Mouse (Mus musculus): ENCODE results near the gene Bbs9. TPM values are rescaled to one million over a fixed set of nuclear protein-coding genes. Genes with fewer than 3 reads are reported as not detected.

Gene Bbs9
- polyA plus RNA-seq, 1 experiment from 2014 or later: 14.7 TPM

DNA sequence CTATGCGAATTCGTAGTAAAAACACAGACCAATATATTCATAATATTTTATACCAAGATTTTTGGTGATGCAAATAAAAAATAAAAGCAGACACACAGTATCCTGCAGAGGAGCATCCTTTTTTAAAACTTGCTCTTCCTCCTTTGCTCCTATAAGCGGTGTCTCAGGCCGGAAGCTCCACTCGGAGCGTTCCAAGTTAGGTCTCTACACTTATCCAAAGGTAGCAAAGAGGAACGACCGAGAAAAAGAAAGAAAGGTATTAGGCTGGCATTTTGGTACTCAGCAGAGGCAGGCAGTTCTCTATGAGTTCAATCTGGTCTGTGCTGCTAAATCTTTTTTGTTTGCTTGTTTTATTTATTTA lies 6.6 kb upstream of the Bbs9 start:
- H3K4me1 ChIP-seq: peaks cover 6% of the 10 kb centered on the region; the same call in 1 of the 2 replicates
- peaks cover 6% of the 10 kb centered on the region; the same call in 1 of the 2 replicates for H3K36me3 ChIP-seq
- WGBS: 73% methylated on average over 8 of the region's 8 CpGs
- H3K9me3 ChIP-seq: no peaks in the 10 kb centered on the region
- H3K27ac ChIP-seq: no peak overlapping the region
- no peak for ATAC-seq (ENCODE audit: borderline replicate concordance, extremely low read depth, low FRiP score, low TSS enrichment)
- H3K4me3 ChIP-seq: no peak overlapping the region
- no peaks in the 10 kb centered on the region for H3K27me3 ChIP-seq
- peak overlapping the region; percentile 65; the same call in 1 of the 2 replicates for H3K4me2 ChIP-seq
- H3K9ac ChIP-seq: no peak overlapping the region

GRCm38 (mm10) chr9:22469643-22470042 lies 5.9 kb upstream of the Bbs9 start, which contains the start of gene Rp9:
TSS of gene Rp9 (minus strand) at chr9:22469743.
- H3K4me1 ChIP-seq: peaks cover 6% of the 10 kb centered on the region; the same call in 1 of the 2 replicates
- H3K9ac ChIP-seq: peak within 1 kb of the TSS; percentile 22; the same call in 1 of the 2 replicates
- H3K36me3 ChIP-seq: peaks cover 6% of the 10 kb centered on the region; the same call in 1 of the 2 replicates
- WGBS: 84% methylated on average over 3 of the region's 3 CpGs
- peak within 1 kb of the TSS; percentile 65 for H3K4me2 ChIP-seq
- ATAC-seq (ENCODE audit: borderline replicate concordance, extremely low read depth, low FRiP score, low TSS enrichment): no peak
- H3K27ac ChIP-seq: 0 out of 2 replicates have a peak within 1 kb of the TSS, but pooled peaks have one; percentile 29
- H3K27me3 ChIP-seq: no peaks in the 10 kb centered on the region
- H3K9me3 ChIP-seq: no peaks in the 10 kb centered on the region
- peak within 1 kb of the TSS; percentile 88 for H3K4me3 ChIP-seq

- Histone ChIP-seq H3K36me3 (no peaks in the 10 kb centered on the region), H3K9ac (peak overlapping the region; percentile 56), H3K4me1 (peaks cover 3% of the 10 kb centered on the region), H3K27me3 (no peaks in the 10 kb centered on the region), H3K4me2 (peak overlapping the region; percentile 79), H3K4me3 (peak overlapping the region; percentile 57), H3K27ac (no peak overlapping the region), H3K9me3 (no peaks in the 10 kb centered on the region)
- ATAC-seq (ENCODE audit: borderline replicate concordance, extremely low read depth, low FRiP score, low TSS enrichment): peak; percentile 1; the same call in 1 of the 2 replicates
- 4% methylated on average over 10 of the region's 10 CpGs for WGBS
Observed at GRCm38 (mm10) chr9:22476265-22476664, 750 bp downstream of the Bbs9 start.

GRCm38 (mm10) chr9:22478946-22479345 lies 3.4 kb downstream of the Bbs9 start:
- ATAC-seq (ENCODE audit: borderline replicate concordance, extremely low read depth, low FRiP score, low TSS enrichment): no peak
- H3K9me3 ChIP-seq: no peaks in the 10 kb centered on the region
- H3K27ac ChIP-seq: no peak overlapping the region
- no peak overlapping the region for H3K9ac ChIP-seq
- no peaks in the 10 kb centered on the region for H3K36me3 ChIP-seq
- peaks cover 3% of the 10 kb centered on the region for H3K4me1 ChIP-seq
- 91% methylated on average over 8 of the region's 8 CpGs for WGBS
- H3K4me3 ChIP-seq: no peak overlapping the region
- H3K27me3 ChIP-seq: no peaks in the 10 kb centered on the region
- H3K4me2 ChIP-seq: no peak overlapping the region

GRCm38 (mm10) chr9:22483866-22484561 lies 8.5 kb downstream of the Bbs9 start:
- Histone ChIP-seq H3K27ac (no peak overlapping the region), H3K4me1 (no peaks in the 10 kb centered on the region), H3K4me2 (no peak overlapping the region), H3K9ac (no peak overlapping the region), H3K4me3 (no peak overlapping the region), H3K9me3 (no peaks in the 10 kb centered on the region), H3K27me3 (no peaks in the 10 kb centered on the region), H3K36me3 (no peaks in the 10 kb centered on the region)
- 89% methylated on average over 8 of the region's 8 CpGs for WGBS
- no peak for ATAC-seq (ENCODE audit: borderline replicate concordance, extremely low read depth, low FRiP score, low TSS enrichment)

DNA sequence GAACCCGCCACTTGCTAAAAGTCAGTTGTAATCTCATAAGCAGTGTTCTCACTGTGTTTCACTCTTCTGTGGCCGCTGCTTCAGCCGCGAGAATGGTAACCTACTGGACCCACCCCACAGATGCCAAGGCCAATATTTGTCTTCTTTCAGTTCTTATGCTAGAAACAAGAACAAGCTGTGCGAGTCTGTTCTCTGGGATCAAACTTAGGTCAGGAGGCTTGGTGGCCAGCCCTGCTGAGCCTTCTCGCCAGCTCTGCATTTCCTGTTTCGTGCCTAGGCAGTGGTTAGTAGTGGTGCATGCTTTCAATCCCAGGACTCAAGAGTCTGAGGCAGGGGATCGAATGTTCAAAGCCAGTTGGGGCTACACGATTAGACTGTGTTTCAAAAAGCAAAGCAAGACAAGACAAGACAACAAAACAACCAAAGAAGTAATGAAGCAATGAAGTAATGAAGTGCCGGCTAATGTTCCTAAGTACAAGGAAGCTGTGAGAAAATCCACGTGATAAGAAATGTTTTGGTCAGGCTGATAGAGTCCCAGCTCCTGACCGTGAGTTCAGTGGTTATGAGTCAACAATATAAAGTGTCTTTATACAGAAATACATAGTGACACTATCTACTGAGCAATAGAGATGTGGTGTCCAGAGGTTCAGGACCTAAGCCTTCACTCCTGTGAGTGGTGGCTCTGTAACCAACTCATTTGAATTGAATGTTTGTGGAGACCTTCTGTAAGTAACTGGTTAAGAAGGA lies 9.2 kb downstream of the Bbs9 start:
- Histone ChIP-seq H3K27me3 (no peaks in the 10 kb centered on the region), H3K4me3 (no peak overlapping the region), H3K36me3 (no peaks in the 10 kb centered on the region), H3K4me2 (no peak overlapping the region), H3K27ac (no peak overlapping the region), H3K4me1 (no peaks in the 10 kb centered on the region), H3K9ac (no peak overlapping the region), H3K9me3 (no peaks in the 10 kb centered on the region)
- no peak for ATAC-seq (ENCODE audit: borderline replicate concordance, extremely low read depth, low FRiP score, low TSS enrichment)
- 68% methylated on average over 12 of the region's 12 CpGs for WGBS

DNA sequence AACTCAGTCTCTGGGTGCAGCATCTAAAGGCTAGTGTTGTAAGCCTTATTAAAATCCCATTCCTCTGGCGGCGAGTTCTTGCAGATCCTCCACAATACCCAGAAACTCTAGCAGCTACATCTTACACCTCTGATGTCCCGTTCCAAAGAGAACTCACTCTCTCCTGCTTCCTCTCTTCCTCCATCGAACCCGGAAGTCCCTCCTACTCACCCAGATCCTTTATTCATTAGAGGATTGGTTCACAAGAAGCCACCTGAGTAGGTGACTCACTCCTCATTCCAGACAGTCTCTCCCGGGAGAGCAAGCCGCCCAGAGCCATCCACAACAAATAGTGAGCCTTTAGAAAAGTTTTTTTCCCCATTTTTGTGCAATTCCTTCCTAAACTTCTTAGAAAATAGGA lies 10.7 kb downstream of the Bbs9 start:
- 83% methylated on average over 7 of the region's 7 CpGs for WGBS
- H3K27ac ChIP-seq: no peak overlapping the region

DNA sequence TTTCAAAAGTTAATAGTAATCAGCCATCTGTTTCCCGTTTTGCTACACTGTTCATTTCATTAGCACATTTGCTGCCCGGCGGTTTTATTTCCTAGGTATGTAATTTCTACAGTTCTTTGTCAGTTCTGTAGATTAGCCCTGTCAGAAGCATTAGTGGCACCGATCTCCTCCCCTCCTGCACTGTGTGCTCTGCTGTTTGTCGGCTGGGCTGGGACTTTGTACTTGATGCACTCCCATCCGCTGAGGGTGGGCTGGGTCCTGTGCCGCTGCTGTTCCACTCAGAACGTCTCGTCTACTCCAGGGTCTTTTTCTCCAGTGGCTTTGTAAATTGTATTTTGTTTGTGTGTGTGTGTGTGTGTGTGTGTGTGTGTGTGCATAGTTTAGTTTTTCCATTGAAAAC lies 13.4 kb downstream of the Bbs9 start:
- H3K4me3 ChIP-seq: no peak overlapping the region
- no peak for ATAC-seq (ENCODE audit: borderline replicate concordance, extremely low read depth, low FRiP score, low TSS enrichment)
- no peaks in the 10 kb centered on the region for H3K27me3 ChIP-seq
- H3K9me3 ChIP-seq: no peaks in the 10 kb centered on the region
- H3K9ac ChIP-seq: no peak overlapping the region
- no peak overlapping the region for H3K4me2 ChIP-seq
- 36% methylated on average over 9 of the region's 9 CpGs for WGBS
- H3K27ac ChIP-seq: no peak overlapping the region
- H3K36me3 ChIP-seq: no peaks in the 10 kb centered on the region
- H3K4me1 ChIP-seq: no peaks in the 10 kb centered on the region

More for the DNA sequence above, 10.7 kb downstream of the Bbs9 start:
- Histone ChIP-seq H3K36me3 (no peaks in the 10 kb centered on the region), H3K9me3 (no peaks in the 10 kb centered on the region), H3K4me2 (no peak overlapping the region), H3K27me3 (no peaks in the 10 kb centered on the region), H3K4me1 (no peaks in the 10 kb centered on the region), H3K9ac (no peak overlapping the region), H3K4me3 (no peak overlapping the region)
- ATAC-seq (ENCODE audit: borderline replicate concordance, extremely low read depth, low FRiP score, low TSS enrichment): no peak

- ATAC-seq (ENCODE audit: borderline replicate concordance, extremely low read depth, low FRiP score, low TSS enrichment): no peak
- no peak overlapping the region for H3K4me2 ChIP-seq
- 82% methylated on average over 9 of the region's 9 CpGs for WGBS
Observed at GRCm38 (mm10) chr9:22494203-22494807, 18.8 kb downstream of the Bbs9 start.

DNA sequence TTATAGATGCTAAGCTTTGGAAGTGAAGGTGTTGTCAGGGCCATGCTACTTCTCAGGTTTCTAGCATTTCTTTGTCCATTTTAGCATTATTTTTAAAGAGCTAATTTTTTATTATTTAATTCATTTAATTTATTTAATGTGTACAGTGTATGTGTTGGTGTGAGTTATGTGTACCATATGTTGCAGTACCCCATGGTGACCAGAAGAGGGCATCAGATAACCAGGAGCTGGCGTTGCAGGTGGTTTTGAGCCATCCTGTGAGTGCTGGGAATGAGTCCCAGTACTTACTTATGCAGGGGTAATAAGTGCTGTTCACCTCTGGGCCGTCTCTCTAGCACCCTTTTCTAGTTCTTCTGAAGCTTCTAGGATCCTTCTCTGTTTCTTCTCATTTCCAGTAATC lies 19.6 kb downstream of the Bbs9 start:
- no peak for ATAC-seq (ENCODE audit: borderline replicate concordance, extremely low read depth, low FRiP score, low TSS enrichment)
- no peaks in the 10 kb centered on the region for H3K4me1 ChIP-seq
- H3K36me3 ChIP-seq: no peaks in the 10 kb centered on the region
- H3K4me3 ChIP-seq: no peak overlapping the region
- H3K4me2 ChIP-seq: no peak overlapping the region
- H3K27ac ChIP-seq: no peak overlapping the region
- 91% methylated on average over 2 of the region's 2 CpGs for WGBS
- no peaks in the 10 kb centered on the region for H3K27me3 ChIP-seq
- no peaks in the 10 kb centered on the region for H3K9me3 ChIP-seq
- H3K9ac ChIP-seq: no peak overlapping the region

More at GRCm38 (mm10) chr9:22494203-22494807, 18.8 kb downstream of the Bbs9 start:
- no peak overlapping the region for H3K9ac ChIP-seq
- no peak overlapping the region for H3K4me3 ChIP-seq
- H3K27ac ChIP-seq: no peak overlapping the region
- H3K4me1 ChIP-seq: no peaks in the 10 kb centered on the region
- no peaks in the 10 kb centered on the region for H3K27me3 ChIP-seq
- no peaks in the 10 kb centered on the region for H3K36me3 ChIP-seq
- no peaks in the 10 kb centered on the region for H3K9me3 ChIP-seq

DNA sequence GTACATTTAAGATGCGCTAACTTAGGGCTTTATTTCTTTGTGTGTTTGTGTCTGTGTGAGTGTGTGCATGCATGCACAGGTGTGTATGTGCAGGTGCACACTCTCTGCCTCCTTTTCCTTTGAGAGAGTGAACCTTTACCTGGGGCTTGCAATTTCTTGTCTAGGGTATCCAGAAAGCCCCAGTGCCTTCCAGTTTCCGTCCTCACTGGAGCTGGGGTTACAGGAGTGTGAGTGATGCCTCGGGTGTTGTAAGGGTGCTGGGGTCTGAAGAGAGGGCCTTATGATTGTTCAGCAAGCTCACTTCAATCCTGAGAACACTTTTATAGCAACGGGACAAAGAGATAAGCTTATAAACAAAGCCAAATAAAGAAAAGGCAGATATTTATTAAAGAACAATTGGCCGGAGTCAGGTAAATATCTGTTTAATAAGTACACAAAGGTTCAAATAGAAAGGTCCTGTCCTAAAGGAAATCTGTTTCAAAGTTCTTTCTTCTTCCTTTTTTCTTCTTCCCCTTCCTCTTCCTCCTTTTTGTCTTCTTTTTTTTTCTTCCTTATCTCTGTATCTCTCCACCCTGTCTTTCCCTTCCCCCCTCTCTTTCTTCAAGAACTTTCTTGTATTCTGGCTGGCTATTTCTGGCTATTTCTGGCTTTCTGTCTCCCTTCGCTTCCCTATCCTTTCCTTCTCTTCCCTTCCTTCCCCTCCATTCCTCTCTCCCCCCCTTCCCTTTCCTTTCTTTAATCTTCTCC lies 21.7 kb downstream of the Bbs9 start:
- ATAC-seq (ENCODE audit: borderline replicate concordance, extremely low read depth, low FRiP score, low TSS enrichment): no peak

More for the DNA sequence above, 21.7 kb downstream of the Bbs9 start:
- no peaks in the 10 kb centered on the region for H3K36me3 ChIP-seq
- no peak overlapping the region for H3K4me3 ChIP-seq
- H3K9me3 ChIP-seq: no peaks in the 10 kb centered on the region
- no peak overlapping the region for H3K9ac ChIP-seq
- no peak overlapping the region for H3K27ac ChIP-seq
- WGBS: 61% methylated on average over 6 of the region's 6 CpGs
- H3K4me1 ChIP-seq: no peaks in the 10 kb centered on the region
- no peaks in the 10 kb centered on the region for H3K27me3 ChIP-seq
- no peak overlapping the region for H3K4me2 ChIP-seq
